Mouse (Mus musculus): ENCODE results near the gene Fgfr2.

DNA sequence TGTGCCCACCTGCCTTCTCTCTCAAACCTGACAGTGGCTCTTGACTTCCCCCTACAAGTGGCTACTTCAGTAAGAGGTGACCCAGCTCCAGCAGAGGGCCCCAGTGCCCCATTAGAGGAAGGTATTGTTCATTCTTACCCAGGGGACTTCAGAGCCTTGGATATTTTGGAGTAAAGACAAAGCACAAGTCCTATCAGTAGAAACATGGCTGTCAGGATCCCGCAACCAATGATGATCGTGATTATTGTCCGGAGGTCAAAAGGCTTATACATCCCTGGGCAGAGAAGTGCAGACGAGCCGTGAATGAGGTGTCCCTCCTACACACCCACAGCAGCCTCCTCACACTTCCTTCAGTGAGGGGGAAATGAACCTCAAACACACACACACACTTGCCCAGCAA lies 1796.1 kb downstream of the Fgfr2 start:
- TF ChIP-seq MAFK (IDR thresholded peaks at IDR 0.05; ENCODE audit: insufficient read depth, low read depth, low read length) (no peak), ZC3H11A (IDR thresholded peaks at IDR 0.05; ENCODE audit: borderline replicate concordance, low read depth, low read length) (no peak), HCFC1 (IDR thresholded peaks at IDR 0.05; ENCODE audit: borderline replicate concordance, insufficient read depth, low read length) (no peak), ZNF384 (IDR thresholded peaks at IDR 0.05; ENCODE audit: low read depth, low read length) (no peak)
